Mouse (Mus musculus): ENCODE data around the gene Ssbp4. TPM values are rescaled to one million over a fixed set of nuclear protein-coding genes. Genes with fewer than 3 reads are reported as not detected.

Gene Ssbp4
- polyA plus RNA-seq, 1 experiment from 2014 or later, result 62.1 TPM

DNA sequence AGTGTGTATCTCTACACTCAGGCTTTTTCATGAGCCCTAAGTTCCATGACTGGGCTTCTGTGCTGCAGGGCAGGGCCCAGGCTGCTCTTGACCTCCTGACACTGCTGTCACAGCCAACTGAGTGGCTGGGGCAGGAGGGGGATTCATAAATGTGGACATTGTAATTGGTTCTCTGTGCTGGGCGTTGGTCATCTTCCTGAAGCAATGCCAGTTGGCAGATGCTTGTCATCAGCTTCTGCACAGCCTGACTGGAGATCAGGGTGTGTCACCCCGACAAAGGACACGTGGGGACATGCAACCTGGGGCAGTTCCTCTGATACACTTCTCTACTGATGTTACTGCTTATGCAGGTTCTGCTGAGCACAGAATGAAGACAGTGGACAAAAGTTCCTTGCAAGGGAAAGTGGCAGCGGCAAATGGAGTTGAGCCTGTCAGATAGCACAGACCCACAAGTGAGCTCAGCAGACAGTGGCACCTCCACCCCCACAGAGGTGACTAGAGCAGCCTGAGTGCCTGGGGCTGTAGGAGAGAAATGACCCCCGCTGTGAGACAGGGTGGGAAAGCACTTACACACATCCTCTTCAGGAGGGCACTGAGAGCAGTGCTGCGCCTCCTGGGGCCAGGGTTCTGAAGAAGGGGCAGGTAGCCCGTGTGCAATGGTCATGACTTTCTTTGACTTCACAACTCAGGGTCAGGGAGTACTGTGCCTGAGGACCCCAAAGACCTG, 46.7 kb downstream of the Ssbp4 start:
- ATAC-seq (replicated peaks; ENCODE audit: insufficient number of reproducible peaks, insufficient read depth, low FRiP score, low read depth), result no peak
- H3K4me2 ChIP-seq, result no peak overlapping the region
- no peaks in the 10 kb centered on the region for H3K27me3 ChIP-seq
- H3K27ac ChIP-seq, result peak overlapping the region; percentile 57
- H3K4me3 ChIP-seq, result no peak overlapping the region
- 39% methylated on average over 7 of the region's 7 CpGs for WGBS
- no peaks in the 10 kb centered on the region for H3K9me3 ChIP-seq (replicated peaks)
- H3K9ac ChIP-seq, result no peak overlapping the region
- peaks cover 81% of the 10 kb centered on the region for H3K4me1 ChIP-seq (replicated peaks)
- no peaks in the 10 kb centered on the region for H3K36me3 ChIP-seq

- Histone ChIP-seq H3K4me2 (no peak overlapping the region), H3K9me3 (replicated peaks) (no peaks in the 10 kb centered on the region), H3K27me3 (no peaks in the 10 kb centered on the region), H3K4me1 (replicated peaks) (peaks cover 75% of the 10 kb centered on the region), H3K9ac (no peak overlapping the region), H3K36me3 (no peaks in the 10 kb centered on the region), H3K4me3 (no peak overlapping the region), H3K27ac (peak overlapping the region; percentile 57)
- 37% methylated on average over 4 of the region's 4 CpGs for WGBS
- ATAC-seq (replicated peaks; ENCODE audit: insufficient number of reproducible peaks, insufficient read depth, low FRiP score, low read depth), result no peak
Measured at GRCm38 (mm10) chr8:70561357-70561756, 47.3 kb downstream of the Ssbp4 start.

DNA sequence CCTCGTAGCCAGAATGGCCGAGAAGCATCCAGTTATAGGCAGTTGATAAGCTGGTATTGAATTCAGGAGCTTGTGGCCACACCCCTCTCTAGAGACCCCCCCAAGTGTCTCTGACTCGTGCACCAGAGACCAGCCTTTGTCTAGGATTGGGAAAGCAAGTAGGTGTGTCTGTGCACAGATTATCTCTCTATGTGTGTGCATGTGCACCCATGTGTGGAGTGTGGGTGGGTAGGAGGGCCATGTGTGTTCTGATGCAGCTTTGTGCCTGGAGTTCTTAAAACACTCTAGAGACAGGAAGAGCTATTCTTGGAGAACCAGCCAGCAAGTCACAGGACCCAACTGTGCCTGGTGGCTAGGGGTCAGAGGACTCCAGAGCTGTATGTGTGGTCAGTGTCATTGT, 48.1 kb downstream of the Ssbp4 start:
- WGBS, result 34% methylated on average over 3 of the region's 3 CpGs
- peak overlapping the region; percentile 39; the same call in 1 of the 2 replicates for H3K9ac ChIP-seq
- no peaks in the 10 kb centered on the region for H3K27me3 ChIP-seq
- no peaks in the 10 kb centered on the region for H3K9me3 ChIP-seq (replicated peaks)
- H3K4me3 ChIP-seq, result no peak overlapping the region
- peak overlapping the region; percentile 57 for H3K27ac ChIP-seq
- no peak overlapping the region for H3K4me2 ChIP-seq
- no peaks in the 10 kb centered on the region for H3K36me3 ChIP-seq
- peaks cover 67% of the 10 kb centered on the region for H3K4me1 ChIP-seq (replicated peaks)
- no peak for ATAC-seq (replicated peaks; ENCODE audit: insufficient number of reproducible peaks, insufficient read depth, low FRiP score, low read depth)

DNA sequence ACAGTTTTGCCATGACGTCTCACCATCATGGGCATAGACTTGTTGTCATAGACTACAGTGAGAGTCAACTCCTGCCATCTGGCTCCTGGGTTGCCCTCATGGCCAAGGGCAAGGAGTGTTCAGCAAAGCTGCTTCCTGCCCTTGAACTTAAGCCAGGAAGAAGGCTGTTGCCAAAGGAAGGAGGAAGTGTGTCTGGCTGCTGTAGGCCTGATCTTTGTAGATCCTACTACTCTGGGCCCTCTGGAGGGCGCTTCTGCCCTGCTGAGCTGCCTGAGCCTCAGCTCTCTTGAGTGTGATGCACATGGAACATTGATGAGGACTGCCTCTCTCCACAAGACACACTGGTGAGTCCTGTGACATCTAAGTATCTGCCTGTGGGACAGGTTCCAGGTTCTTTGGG, 48.6 kb downstream of the Ssbp4 start:
- WGBS, result 58% methylated on average over 2 of the region's 2 CpGs
- Histone ChIP-seq H3K36me3 (no peaks in the 10 kb centered on the region), H3K4me1 (replicated peaks) (peaks cover 64% of the 10 kb centered on the region), H3K27me3 (no peaks in the 10 kb centered on the region), H3K4me3 (no peak overlapping the region), H3K4me2 (no peak overlapping the region), H3K9ac (no peak overlapping the region), H3K27ac (peak overlapping the region; percentile 57), H3K9me3 (replicated peaks) (no peaks in the 10 kb centered on the region)
- ATAC-seq (replicated peaks; ENCODE audit: insufficient number of reproducible peaks, insufficient read depth, low FRiP score, low read depth), result 0 out of 2 replicates have a peak, but pooled peaks have one; percentile 12

GRCm38 (mm10) chr8:70558983-70559382, 49.7 kb downstream of the Ssbp4 start:
- H3K4me1 ChIP-seq (replicated peaks), result peaks cover 63% of the 10 kb centered on the region
- no peaks in the 10 kb centered on the region for H3K9me3 ChIP-seq (replicated peaks)
- 79% methylated on average over 3 of the region's 3 CpGs for WGBS
- H3K27ac ChIP-seq, result no peak overlapping the region
- H3K36me3 ChIP-seq, result no peaks in the 10 kb centered on the region
- H3K9ac ChIP-seq, result no peak overlapping the region
- no peak for ATAC-seq (replicated peaks; ENCODE audit: insufficient number of reproducible peaks, insufficient read depth, low FRiP score, low read depth)
- no peaks in the 10 kb centered on the region for H3K27me3 ChIP-seq
- H3K4me3 ChIP-seq, result no peak overlapping the region
- no peak overlapping the region for H3K4me2 ChIP-seq

DNA sequence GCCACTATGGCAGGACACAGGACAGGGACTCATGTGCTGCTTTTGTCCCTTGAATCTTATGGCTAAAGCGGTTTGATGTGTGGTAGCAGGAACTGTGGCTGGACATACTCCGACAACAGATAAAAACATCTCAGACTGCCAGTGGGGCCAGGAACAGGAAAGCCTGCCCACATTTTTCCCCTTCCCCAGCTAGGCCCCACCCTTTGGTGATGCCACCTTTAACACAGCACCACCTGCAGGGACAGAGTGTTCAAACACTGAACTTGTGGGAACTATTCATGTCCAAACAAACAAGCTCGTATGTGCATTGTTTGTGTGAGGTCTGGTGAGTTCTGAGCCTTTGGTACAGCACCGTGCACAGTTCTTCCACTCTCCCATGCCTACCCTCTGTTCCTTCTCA, 50.3 kb downstream of the Ssbp4 start:
- Histone ChIP-seq H3K9me3 (replicated peaks) (no peaks in the 10 kb centered on the region), H3K4me3 (no peak overlapping the region), H3K4me2 (no peak overlapping the region), H3K27ac (peak overlapping the region; percentile 44), H3K27me3 (no peaks in the 10 kb centered on the region), H3K9ac (no peak overlapping the region), H3K4me1 (replicated peaks) (peaks cover 69% of the 10 kb centered on the region), H3K36me3 (no peaks in the 10 kb centered on the region)
- ATAC-seq (replicated peaks; ENCODE audit: insufficient number of reproducible peaks, insufficient read depth, low FRiP score, low read depth), result no peak
- WGBS, result 41% methylated on average over 4 of the region's 4 CpGs

- Histone ChIP-seq H3K9ac (no peak overlapping the region), H3K4me1 (replicated peaks) (peaks cover 66% of the 10 kb centered on the region), H3K9me3 (replicated peaks) (no peaks in the 10 kb centered on the region), H3K4me2 (no peak overlapping the region), H3K36me3 (no peaks in the 10 kb centered on the region), H3K4me3 (no peak overlapping the region), H3K27me3 (no peaks in the 10 kb centered on the region), H3K27ac (no peak overlapping the region)
- 86% methylated on average over 4 of the region's 4 CpGs for WGBS
- no peak for ATAC-seq (replicated peaks; ENCODE audit: insufficient number of reproducible peaks, insufficient read depth, low FRiP score, low read depth)
Measured at GRCm38 (mm10) chr8:70555079-70555747, 53.5 kb downstream of the Ssbp4 start.

- no peak overlapping the region for H3K9ac ChIP-seq
- peak; percentile 25; the same call in 1 of the 2 replicates for ATAC-seq (replicated peaks; ENCODE audit: insufficient number of reproducible peaks, insufficient read depth, low FRiP score, low read depth)
- H3K4me2 ChIP-seq, result no peak overlapping the region
- no peaks in the 10 kb centered on the region for H3K27me3 ChIP-seq
- no peaks in the 10 kb centered on the region for H3K9me3 ChIP-seq (replicated peaks)
- H3K27ac ChIP-seq, result peak overlapping the region; percentile 73
- no peak overlapping the region for H3K4me3 ChIP-seq
- H3K36me3 ChIP-seq, result no peaks in the 10 kb centered on the region
- H3K4me1 ChIP-seq (replicated peaks), result peaks cover 59% of the 10 kb centered on the region
Measured at GRCm38 (mm10) chr8:70553740-70554139, 54.9 kb downstream of the Ssbp4 start.

DNA sequence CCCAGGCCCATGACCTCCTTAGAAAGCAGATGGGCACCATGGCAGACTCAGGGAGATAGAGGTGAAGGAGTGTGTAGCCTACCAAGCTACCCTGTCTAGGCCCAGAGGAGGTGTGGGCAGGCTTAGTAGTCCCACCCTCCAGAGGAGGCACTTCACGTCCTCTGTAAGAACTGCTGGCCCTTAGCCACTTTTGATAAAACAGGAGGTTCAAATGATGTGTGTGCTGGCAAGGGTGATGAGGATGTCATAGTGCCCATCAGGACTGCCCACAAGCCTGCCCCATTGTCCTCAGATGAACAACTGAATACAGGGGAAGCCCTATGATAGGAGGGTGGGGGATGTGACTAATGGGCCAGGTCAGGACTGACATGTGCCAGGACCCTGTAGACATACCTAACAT, 55.8 kb downstream of the Ssbp4 start:
- peak overlapping the region; percentile 73 for H3K27ac ChIP-seq

DNA sequence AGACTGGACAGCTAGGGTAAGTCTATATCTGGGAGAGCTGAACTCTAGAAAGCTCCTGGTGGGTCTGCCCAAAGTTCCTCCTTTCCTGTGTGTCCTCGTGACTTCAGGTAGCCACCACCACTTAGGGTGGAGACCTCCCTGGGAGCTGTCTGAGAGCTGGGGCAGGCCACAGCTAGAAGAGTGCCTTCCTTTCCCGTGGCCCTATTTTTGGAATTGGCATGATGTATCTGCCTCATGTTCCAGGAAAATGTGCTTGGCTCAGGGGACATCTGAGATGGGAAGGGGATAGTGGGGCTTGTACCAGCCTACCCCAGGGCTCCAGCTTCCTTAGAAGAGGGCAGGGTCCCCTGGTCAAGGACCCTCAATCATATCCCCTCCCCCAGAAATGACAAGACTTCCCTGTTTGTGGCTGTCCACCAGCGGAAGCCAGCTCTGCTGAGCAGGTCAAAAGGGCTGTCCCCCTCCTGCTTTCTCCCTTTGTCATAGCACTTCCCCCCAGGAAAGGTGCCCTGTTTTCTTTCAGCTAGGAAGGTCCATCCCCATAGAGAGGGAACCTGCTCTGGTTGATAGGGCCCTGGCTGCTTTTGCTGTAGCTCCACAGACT, 57.0 kb downstream of the Ssbp4 start:
- peak overlapping the region; percentile 35 for H3K4me2 ChIP-seq
- 33% methylated on average over 3 of the region's 3 CpGs for WGBS

More for the DNA sequence above, 55.8 kb downstream of the Ssbp4 start:
- peak; percentile 39; the same call in 1 of the 2 replicates for ATAC-seq (replicated peaks; ENCODE audit: insufficient number of reproducible peaks, insufficient read depth, low FRiP score, low read depth)
- Histone ChIP-seq H3K27me3 (no peaks in the 10 kb centered on the region), H3K4me1 (replicated peaks) (peaks cover 53% of the 10 kb centered on the region), H3K9ac (no peak overlapping the region), H3K9me3 (replicated peaks) (no peaks in the 10 kb centered on the region), H3K4me2 (no peak overlapping the region), H3K36me3 (no peaks in the 10 kb centered on the region), H3K4me3 (no peak overlapping the region)
- 19% methylated on average over 1 of the region's 1 CpGs for WGBS

DNA sequence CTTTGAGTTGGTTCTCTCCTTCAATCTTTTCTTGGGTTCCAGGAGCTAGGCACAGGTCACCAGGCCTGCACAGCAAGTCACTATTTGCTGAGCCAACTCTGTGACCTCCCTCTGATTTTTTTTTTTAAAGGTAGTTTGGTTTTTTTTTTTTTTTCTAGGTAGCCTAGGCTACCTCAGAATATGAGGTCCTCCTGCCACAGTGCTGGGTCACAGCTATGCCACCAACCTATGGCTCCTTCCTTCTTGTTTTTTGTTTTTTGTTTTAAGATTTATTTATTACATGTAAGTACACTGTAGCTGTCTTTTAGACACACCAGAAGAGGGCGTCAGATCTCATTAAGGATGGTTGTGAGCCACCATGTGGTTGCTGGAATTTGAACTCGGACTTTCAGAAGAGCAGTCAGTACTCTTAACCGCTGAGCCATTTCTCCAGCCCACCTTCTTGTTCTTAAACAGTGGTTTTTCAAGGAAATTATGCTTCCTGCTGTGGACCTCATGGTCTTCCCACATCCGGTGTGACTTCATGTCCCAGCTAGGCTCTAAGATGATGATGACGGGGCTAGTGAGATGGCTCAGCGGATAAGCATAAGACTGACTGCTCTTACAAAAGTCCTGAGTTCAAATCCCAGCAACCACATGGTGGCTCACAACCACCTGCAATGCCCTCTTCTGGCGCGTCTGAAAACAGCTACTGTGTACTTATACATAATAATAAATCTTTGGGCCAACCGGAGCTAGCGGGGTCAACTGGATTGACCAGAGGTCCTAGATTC, 59.1 kb downstream of the Ssbp4 start:
- Histone ChIP-seq H3K4me1 (replicated peaks) (peaks cover 49% of the 10 kb centered on the region), H3K9ac (no peak overlapping the region), H3K27me3 (no peaks in the 10 kb centered on the region), H3K9me3 (replicated peaks) (no peaks in the 10 kb centered on the region), H3K4me3 (no peak overlapping the region), H3K36me3 (no peaks in the 10 kb centered on the region), H3K27ac (no peak overlapping the region), H3K4me2 (no peak overlapping the region)
- no peak for ATAC-seq (replicated peaks; ENCODE audit: insufficient number of reproducible peaks, insufficient read depth, low FRiP score, low read depth)
- 86% methylated on average over 10 of the region's 10 CpGs for WGBS

More for the DNA sequence above, 57.0 kb downstream of the Ssbp4 start:
- H3K9ac ChIP-seq, result no peak overlapping the region
- H3K27ac ChIP-seq, result peak overlapping the region; percentile 73
- H3K9me3 ChIP-seq (replicated peaks), result no peaks in the 10 kb centered on the region
- no peak overlapping the region for H3K4me3 ChIP-seq
- no peaks in the 10 kb centered on the region for H3K27me3 ChIP-seq
- ATAC-seq (replicated peaks; ENCODE audit: insufficient number of reproducible peaks, insufficient read depth, low FRiP score, low read depth), result no peak
- no peaks in the 10 kb centered on the region for H3K36me3 ChIP-seq
- peaks cover 53% of the 10 kb centered on the region for H3K4me1 ChIP-seq (replicated peaks)
